Mouse (Mus musculus) MEL (cell line): ENCODE measurements at regions not wholly inside any gene's neighbourhood (a gene's known extent, or its start where the extent isn't known, plus 50 kb on each side); places are given as distances from the start of the nearest gene placed in this dataset.

Experiments
- DNase-seq: peaks from one replicate; pipeline ENCODE4 v3.0.0; 2011; ENCODE audit warnings: low read depth, low spot score
- H3K27ac ChIP-seq: 2 replicates; pipeline ENCODE4 v1.5.1; 2012; ENCODE audit warnings: low read depth, mild to moderate bottlenecking, control low read depth, low read length, moderate library complexity; ENCODE audit not compliant: control insufficient read depth
- H3K27me3 ChIP-seq, 2 experiments: fragments of 150-350 bp in 1 of 2; sonication (generic) in 1 of 2; 2 replicates each; pipeline ENCODE4 v1.6.1; 2012; ENCODE audit warnings: low read length in 2 of 2, mild to moderate bottlenecking in 2 of 2, improper control_type of control experiment in 1 of 2, moderate library complexity in 1 of 2; ENCODE audit not compliant: insufficient read depth in 2 of 2, control insufficient read depth in 1 of 2
- H3K36me3 ChIP-seq, 2 experiments: 2 replicates each; pipeline ENCODE4 v1.6.1; 2012 to 2014; ENCODE audit warnings: low read length in 2 of 2, improper control_type of control experiment in 1 of 2, inconsistent platforms in 1 of 2, mild to moderate bottlenecking in 1 of 2; ENCODE audit not compliant: insufficient read depth in 2 of 2, control insufficient read depth in 1 of 2
- H3K4me1 ChIP-seq, 2 experiments: fragments of 150-350 bp in 1 of 2; sonication (generic) in 1 of 2; 2 replicates each; pipeline ENCODE4 v1.6.1; 2012; ENCODE audit warnings: low read length in 2 of 2, improper control_type of control experiment in 1 of 2, mild to moderate bottlenecking in 1 of 2; ENCODE audit not compliant: insufficient read depth in 2 of 2, control insufficient read depth in 1 of 2
- H3K4me3 ChIP-seq, 2 experiments: fragments of 150-350 bp in 1 of 2; sonication (generic) in 1 of 2; 2 replicates each; pipeline ENCODE4 v1.5.1; 2012; ENCODE audit warnings: low read depth in 2 of 2, low read length in 2 of 2, mild to moderate bottlenecking in 2 of 2, moderate library complexity in 2 of 2, control low read depth in 1 of 2, improper control_type of control experiment in 1 of 2; ENCODE audit not compliant: control insufficient read depth in 1 of 2, insufficient read depth in 1 of 2
- H3K79me2 ChIP-seq: 2 replicates; pipeline ENCODE4 v1.6.1; 2012; ENCODE audit warnings: mild to moderate bottlenecking, low read length, moderate library complexity; ENCODE audit not compliant: control insufficient read depth, poor library complexity, insufficient read depth
- H3K9ac ChIP-seq: 2 replicates; pipeline ENCODE4 v1.6.1; 2012; ENCODE audit warnings: low read depth, mild to moderate bottlenecking, control low read depth, low read length, moderate library complexity; ENCODE audit not compliant: control insufficient read depth, poor library complexity, severe bottlenecking
- H3K9me3 ChIP-seq: fragments of 150-350 bp; sonication (generic); replicated peaks from 2 replicates; pipeline ENCODE4 v1.6.1; 2012; ENCODE audit warnings: mild to moderate bottlenecking, low read length, improper control_type of control experiment, moderate library complexity; ENCODE audit not compliant: insufficient read depth
- CHD2 ChIP-seq: IDR thresholded peaks from 2 replicates; pipeline ENCODE4 v1.6.1; 2011; ENCODE audit warnings: low read length, improper control_type of control experiment
- CTCF ChIP-seq, 3 experiments: IDR thresholded peaks in 2 of 3; conservative IDR thresholded peaks in 1 of 3; 2 replicates each; pipeline ENCODE4 v1.5.1; 2011 to 2012; ENCODE audit warnings: low read length in 3 of 3, low read depth in 2 of 3, mild to moderate bottlenecking in 2 of 3, improper control_type of control experiment in 1 of 3, inconsistent platforms in 1 of 3, mixed read lengths in 1 of 3, moderate library complexity in 1 of 3; ENCODE audit not compliant: control insufficient read depth in 1 of 3, insufficient read depth in 1 of 3, poor library complexity in 1 of 3, severe bottlenecking in 1 of 3
- E2F4 ChIP-seq: IDR thresholded peaks from 2 replicates; pipeline ENCODE4 v1.6.1; 2011; ENCODE audit warnings: low read depth, low read length, improper control_type of control experiment, borderline replicate concordance
- GABPA ChIP-seq: IDR thresholded peaks from 2 replicates; pipeline ENCODE4 v1.6.1; 2012; ENCODE audit warnings: low read depth, mild to moderate bottlenecking, inconsistent platforms, low read length, improper control_type of control experiment, moderate library complexity
- JUND ChIP-seq: IDR thresholded peaks from 2 replicates; pipeline ENCODE4 v1.6.1; 2011; ENCODE audit warnings: low read depth, mild to moderate bottlenecking, improper control_type of control experiment, low read length
- KAT2A ChIP-seq: conservative IDR thresholded peaks from 2 replicates; pipeline ENCODE4 v1.6.1; 2012; ENCODE audit warnings: low read depth, low read length, improper control_type of control experiment, inconsistent platforms
- MAX ChIP-seq: IDR thresholded peaks from 2 replicates; pipeline ENCODE4 v1.6.1; 2011; ENCODE audit warnings: low read length, improper control_type of control experiment
- MXI1 ChIP-seq: IDR thresholded peaks from 2 replicates; pipeline ENCODE4 v1.6.1; 2011; ENCODE audit warnings: mild to moderate bottlenecking, low read depth, low read length, improper control_type of control experiment
- MYC ChIP-seq: IDR thresholded peaks from 2 replicates; pipeline ENCODE4 v1.6.1; 2011; ENCODE audit warnings: low read depth, mild to moderate bottlenecking, low read length, improper control_type of control experiment, moderate library complexity
- NELFE ChIP-seq: IDR thresholded peaks from 2 replicates; pipeline ENCODE4 v1.6.1; 2011; ENCODE audit warnings: low read depth, low read length, improper control_type of control experiment
- POLR2A ChIP-seq, 2 experiments: IDR thresholded peaks; 2 replicates each; pipeline ENCODE4 v1.6.1; 2011 to 2012; ENCODE audit warnings: low read length in 2 of 2, mild to moderate bottlenecking in 2 of 2, control low read depth in 1 of 2, improper control_type of control experiment in 1 of 2, low read depth in 1 of 2, moderate library complexity in 1 of 2; ENCODE audit not compliant: control insufficient read depth in 1 of 2, insufficient read depth in 1 of 2, poor library complexity in 1 of 2
- RAD21 ChIP-seq: IDR thresholded peaks from 2 replicates; pipeline ENCODE4 v1.6.1; 2011; ENCODE audit warnings: mild to moderate bottlenecking, low read depth, low read length, improper control_type of control experiment
- RCOR1 ChIP-seq: IDR thresholded peaks from 2 replicates; pipeline ENCODE4 v1.6.1; 2012; ENCODE audit warnings: low read depth, mild to moderate bottlenecking, inconsistent platforms, low read length, improper control_type of control experiment
- SIN3A ChIP-seq: IDR thresholded peaks from 2 replicates; pipeline ENCODE4 v1.6.1; 2012; ENCODE audit warnings: low read length, improper control_type of control experiment, inconsistent platforms
- SMC3 ChIP-seq: IDR thresholded peaks from 2 replicates; pipeline ENCODE4 v1.6.1; 2011; ENCODE audit warnings: low read depth, low read length, improper control_type of control experiment
- TCF12 ChIP-seq: IDR thresholded peaks from 2 replicates; pipeline ENCODE4 v1.6.1; 2014; ENCODE audit warnings: low read depth, mild to moderate bottlenecking, inconsistent platforms, low read length, improper control_type of control experiment, moderate library complexity
- UBTF ChIP-seq: IDR thresholded peaks from 2 replicates; pipeline ENCODE4 v1.6.1; 2012; ENCODE audit warnings: low read depth, mild to moderate bottlenecking, inconsistent platforms, low read length, improper control_type of control experiment, moderate library complexity, borderline replicate concordance; ENCODE audit not compliant: insufficient read depth
- ZC3H11A ChIP-seq: IDR thresholded peaks from 2 replicates; pipeline ENCODE4 v1.6.1; 2012; ENCODE audit warnings: low read depth, mild to moderate bottlenecking, inconsistent platforms, low read length, improper control_type of control experiment
- ZKSCAN1 ChIP-seq: IDR thresholded peaks from 2 replicates; pipeline ENCODE4 v1.6.1; 2012; ENCODE audit warnings: low read depth, mild to moderate bottlenecking, inconsistent platforms, low read length, improper control_type of control experiment, moderate library complexity

- no peaks in the 10 kb centered on the region for H3K4me1 ChIP-seq
- H3K36me3 ChIP-seq: no peaks in the 10 kb centered on the region
- no peaks in the 10 kb centered on the region for H3K9me3 ChIP-seq
- H3K9ac ChIP-seq: no peak overlapping the region
- TF ChIP-seq TCF12 (no peak), RCOR1 (no peak), ZKSCAN1 (no peak), KAT2A (no peak), RAD21 (no peak), MYC (no peak), CHD2 (no peak), SMC3 (no peak), MAX (no peak), JUND (no peak), MXI1 (no peak), SIN3A (no peak), GABPA (no peak), E2F4 (no peak), POLR2A (IDR thresholded peaks at IDR 0.05; ENCODE audit: control insufficient read depth in 1 of 2, insufficient read depth in 1 of 2, low read depth in 1 of 2, low read length in 2 of 2, poor library complexity in 1 of 2) (no peak), NELFE (no peak), UBTF (no peak), ZC3H11A (no peak), CTCF (IDR thresholded peaks at IDR 0.05 in 2 of 3, conservative IDR thresholded peaks at IDR 0.05 in 1 of 3; ENCODE audit: control insufficient read depth in 1 of 3, insufficient read depth in 1 of 3, low read depth in 2 of 3, low read length in 3 of 3, poor library complexity in 1 of 3, severe bottlenecking in 1 of 3) (no peak)
- H3K27me3 ChIP-seq: peaks cover 5 to 6% of the 10 kb centered on the region in 2 experiments
- H3K27ac ChIP-seq: no peak overlapping the region
- no peaks in the 10 kb centered on the region for H3K79me2 ChIP-seq
- no peak for DNase-seq
- no peak overlapping the region for H3K4me3 ChIP-seq
These were observed 103.9 kb downstream of the Apip start for GRCm38 (mm10) chr2:103177361-103177760.

- no peak overlapping the region for H3K27ac ChIP-seq
- H3K9ac ChIP-seq: no peak overlapping the region
- no peak for TF ChIP-seq MAX
- no peak for TF ChIP-seq CHD2
- no peaks in the 10 kb centered on the region for H3K79me2 ChIP-seq
- H3K9me3 ChIP-seq: no peaks in the 10 kb centered on the region
- no peak overlapping the region for H3K4me3 ChIP-seq
- DNase-seq: no peak
- H3K27me3 ChIP-seq: peaks cover 3 to 6% of the 10 kb centered on the region in 2 experiments
- H3K36me3 ChIP-seq: no peaks in the 10 kb centered on the region
- no peaks in the 10 kb centered on the region for H3K4me1 ChIP-seq
These were observed 106.9 kb downstream of the Apip start for GRCm38 (mm10) chr2:103180298-103180927.
